Mouse (Mus musculus): Measurements from ENCODE around the gene Frat2. TPM values are rescaled to one million over a fixed set of nuclear protein-coding genes. Genes with fewer than 3 reads are reported as not detected.
"Not testable (repeated sequence)": the region's sequence is repeated elsewhere in the genome, so short reads cannot be mapped to it uniquely, and the experiment has no call there.

Frat2 gene
- polyA plus RNA-seq, 1 experiment from 2014 or later, result 7.1 TPM

DNA sequence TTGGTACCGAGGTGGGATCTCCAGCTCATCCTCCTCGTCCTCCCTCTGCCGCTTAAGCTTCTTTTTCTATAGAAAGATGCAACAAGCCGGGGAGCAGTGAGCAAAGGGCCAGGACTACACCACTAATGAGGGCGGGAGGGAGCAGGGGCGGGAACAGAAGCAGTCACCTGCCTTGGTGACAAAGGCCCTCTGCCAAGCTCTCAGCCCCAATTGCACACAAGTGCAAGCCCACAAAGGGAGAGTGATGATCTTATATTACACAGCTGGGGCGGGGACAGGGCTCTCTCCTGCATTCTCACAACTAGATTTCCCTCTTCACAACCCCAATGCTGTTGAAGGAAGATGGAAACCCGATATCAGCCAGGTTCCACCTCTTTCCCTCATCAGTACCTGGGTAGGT, 18.8 kb upstream of the Frat2 start:
- H3K4me3 ChIP-seq (replicated peaks), result no peak overlapping the region
- H3K9me3 ChIP-seq (replicated peaks), result no peaks in the 10 kb centered on the region
- H3K4me1 ChIP-seq, result no peaks in the 10 kb centered on the region
- no peaks in the 10 kb centered on the region for H3K27me3 ChIP-seq
- H3K9ac ChIP-seq, result no peak overlapping the region
- 88% methylated on average over 8 of the region's 8 CpGs for WGBS
- H3K36me3 ChIP-seq, result peaks cover 66% of the 10 kb centered on the region
- H3K4me2 ChIP-seq (replicated peaks), result no peak overlapping the region
- ATAC-seq (ENCODE audit: insufficient number of reproducible peaks, low FRiP score, low TSS enrichment, low read depth), result 0 out of 2 replicates have a peak, but pooled peaks have one; percentile 23
- no peak overlapping the region for H3K27ac ChIP-seq (replicated peaks)

DNA sequence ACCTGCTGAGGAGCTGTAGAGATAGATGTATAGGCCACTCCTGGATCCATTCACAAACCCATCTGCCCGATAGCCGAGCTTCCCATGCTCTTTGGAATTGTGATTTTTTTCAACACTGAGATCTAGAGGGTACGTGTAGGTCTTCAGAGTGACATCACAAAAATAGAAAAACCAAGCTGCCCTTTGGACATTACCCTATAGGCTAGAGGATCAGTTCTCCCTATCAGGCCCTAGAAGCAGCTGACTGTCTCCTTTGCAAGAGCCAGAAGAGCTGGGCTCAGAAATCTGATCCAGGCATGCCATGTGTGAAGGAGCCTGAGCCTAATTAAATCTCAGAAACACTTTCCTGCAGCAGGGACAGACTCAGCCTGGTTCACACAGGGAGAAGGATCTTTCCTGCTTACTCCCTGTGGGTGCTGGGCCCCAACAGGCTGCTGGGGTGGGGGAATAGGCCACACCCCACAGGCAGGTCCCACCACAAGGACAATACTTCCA, 9.9 kb upstream of the Frat2 start:
- H3K27ac ChIP-seq (replicated peaks), result no peak overlapping the region; the same call in 1 of the 2 replicates
- 76% methylated on average over 3 of the region's 3 CpGs for WGBS
- no peaks in the 10 kb centered on the region for H3K9me3 ChIP-seq (replicated peaks)
- H3K4me1 ChIP-seq, result peaks cover 12% of the 10 kb centered on the region; the same call in 1 of the 2 replicates
- H3K4me2 ChIP-seq (replicated peaks), result no peak overlapping the region
- H3K27me3 ChIP-seq, result no peaks in the 10 kb centered on the region
- peaks cover 24% of the 10 kb centered on the region for H3K36me3 ChIP-seq
- no peak overlapping the region for H3K4me3 ChIP-seq (replicated peaks)
- no peak for ATAC-seq (ENCODE audit: insufficient number of reproducible peaks, low FRiP score, low TSS enrichment, low read depth)
- H3K9ac ChIP-seq, result no peak overlapping the region

- ATAC-seq (ENCODE audit: insufficient number of reproducible peaks, low FRiP score, low TSS enrichment, low read depth), result no peak
- Histone ChIP-seq H3K4me3 (replicated peaks) (no peak overlapping the region), H3K27me3 (no peaks in the 10 kb centered on the region), H3K36me3 (peaks cover 18% of the 10 kb centered on the region), H3K9me3 (replicated peaks) (no peaks in the 10 kb centered on the region), H3K4me2 (replicated peaks) (no peak overlapping the region), H3K4me1 (peaks cover 12% of the 10 kb centered on the region; the same call in 1 of the 2 replicates), H3K27ac (replicated peaks) (no peak overlapping the region), H3K9ac (no peak overlapping the region)
- WGBS, result 64% methylated on average over 5 of the region's 5 CpGs
Measured at GRCm38 (mm10) chr19:41857086-41857762, 9.3 kb upstream of the Frat2 start.

DNA sequence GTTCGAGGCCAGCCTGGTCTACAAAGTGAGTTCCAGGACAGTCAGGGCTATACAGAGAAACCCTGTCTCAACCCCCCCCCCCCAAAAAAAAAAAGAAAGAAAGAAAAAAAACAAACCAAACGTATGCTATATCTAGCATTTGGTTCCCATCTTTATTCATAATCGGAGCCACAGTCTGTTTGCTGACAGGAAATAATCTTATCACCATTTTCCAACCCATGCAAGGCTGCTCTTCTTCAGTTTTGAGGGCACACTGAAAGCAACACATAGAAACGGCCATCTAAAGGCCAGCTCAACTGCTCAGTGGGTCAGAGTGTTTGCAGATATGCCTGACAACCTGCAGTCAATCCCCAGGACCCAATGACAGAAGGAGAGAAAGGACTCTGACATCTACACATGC, 4.5 kb upstream of the Frat2 start:
- no peak for ATAC-seq (ENCODE audit: insufficient number of reproducible peaks, low FRiP score, low TSS enrichment, low read depth)
- H3K27me3 ChIP-seq, result no peaks in the 10 kb centered on the region
- no peak overlapping the region for H3K4me3 ChIP-seq (replicated peaks)
- H3K36me3 ChIP-seq, result no peaks in the 10 kb centered on the region
- H3K9ac ChIP-seq, result no peak overlapping the region
- 76% methylated on average over 4 of the region's 4 CpGs for WGBS
- H3K4me1 ChIP-seq, result peaks cover 19% of the 10 kb centered on the region
- H3K9me3 ChIP-seq (replicated peaks), result no peaks in the 10 kb centered on the region
- no peak overlapping the region for H3K4me2 ChIP-seq (replicated peaks)
- H3K27ac ChIP-seq (replicated peaks), result no peak overlapping the region

DNA sequence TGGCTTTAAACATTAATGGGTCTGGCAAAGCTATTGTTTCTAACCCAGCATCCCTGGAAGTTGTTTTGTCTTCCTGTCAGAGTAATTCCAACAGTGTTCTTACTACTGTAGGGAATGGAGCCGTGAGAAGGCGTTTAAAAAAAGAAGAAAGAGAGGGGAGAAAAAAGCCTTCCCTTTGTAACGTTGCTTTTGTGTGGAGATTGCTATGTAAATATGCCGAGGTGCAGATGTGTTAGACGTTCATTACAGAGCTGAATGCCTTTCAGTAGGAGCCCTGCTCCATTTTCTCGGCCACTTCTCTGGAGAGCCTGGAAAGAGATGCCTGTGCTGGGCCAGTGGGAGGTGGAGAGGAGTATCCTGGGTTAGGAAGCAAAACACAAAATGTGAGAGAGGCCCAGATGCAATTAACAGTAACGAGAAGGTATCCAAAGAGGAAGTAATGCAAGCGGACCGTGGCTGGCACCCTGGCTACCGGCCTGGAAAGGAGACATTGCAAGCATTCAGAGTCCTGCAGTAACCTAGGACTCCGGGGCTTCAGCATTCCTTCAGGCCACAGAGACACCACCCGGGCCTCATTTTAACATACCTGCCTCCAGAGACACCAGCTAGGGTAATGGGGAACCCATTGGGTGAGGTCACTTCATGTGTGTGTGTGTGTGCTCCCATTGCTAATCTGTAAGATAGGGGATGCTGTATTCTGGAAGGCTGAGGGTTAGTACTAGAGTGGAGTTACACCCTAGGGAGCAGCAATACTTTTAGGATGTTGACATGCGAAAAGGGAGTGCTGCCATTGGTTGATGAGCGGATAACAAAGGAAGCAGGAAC, 3.0 kb upstream of the Frat2 start:
- no peak overlapping the region for H3K4me2 ChIP-seq (replicated peaks)
- 22% methylated on average over 14 of the region's 14 CpGs for WGBS

DNA sequence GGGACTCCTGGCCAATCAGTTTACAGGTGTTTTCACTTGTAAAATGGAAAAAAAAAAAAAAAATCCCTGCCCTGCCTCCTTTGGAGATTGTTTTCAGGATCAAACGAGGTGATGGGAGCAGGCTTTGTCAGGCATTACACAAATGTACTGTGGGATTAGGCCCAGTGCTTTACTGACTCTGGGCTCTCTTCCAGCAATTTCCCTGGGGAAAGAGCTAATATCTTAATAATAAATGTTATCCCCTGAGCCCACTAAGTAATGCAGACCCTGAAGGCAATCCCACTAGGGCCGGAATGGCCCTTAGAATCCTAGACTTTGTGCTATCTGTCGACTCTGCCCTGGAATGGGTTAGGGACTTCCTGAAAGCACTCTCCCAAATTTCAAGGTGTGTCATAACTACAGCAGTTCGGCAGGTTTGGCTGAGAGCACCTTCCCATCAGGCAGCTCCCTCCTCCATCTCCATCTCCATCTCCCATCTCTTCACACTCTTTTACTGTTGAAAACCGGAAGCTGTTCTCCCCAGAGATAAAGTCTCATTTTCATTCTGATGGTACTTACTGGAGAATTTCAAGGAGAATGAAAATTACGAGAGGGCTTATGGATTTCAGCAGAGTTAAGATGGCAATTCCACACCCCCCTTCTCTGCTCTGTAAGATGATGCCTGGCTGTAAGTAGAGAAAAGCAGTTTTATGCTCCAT, 2.2 kb upstream of the Frat2 start:
- Histone ChIP-seq H3K36me3 (no peaks in the 10 kb centered on the region), H3K4me3 (replicated peaks) (no peak overlapping the region), H3K4me1 (peaks cover 29% of the 10 kb centered on the region), H3K4me2 (replicated peaks) (no peak overlapping the region), H3K27me3 (0 out of 2 replicates have a peak, but pooled peaks cover 3% of the 10 kb centered on the region), H3K9ac (no peak overlapping the region), H3K27ac (replicated peaks) (peak overlapping the region; percentile 68), H3K9me3 (replicated peaks) (no peaks in the 10 kb centered on the region)
- 17% methylated on average over 6 of the region's 6 CpGs for WGBS
- no peak for ATAC-seq (ENCODE audit: insufficient number of reproducible peaks, low FRiP score, low TSS enrichment, low read depth)

More for the DNA sequence above, 3.0 kb upstream of the Frat2 start:
- H3K4me3 ChIP-seq (replicated peaks), result no peak overlapping the region
- no peaks in the 10 kb centered on the region for H3K27me3 ChIP-seq
- H3K9me3 ChIP-seq (replicated peaks), result no peaks in the 10 kb centered on the region
- peak overlapping the region; percentile 68 for H3K27ac ChIP-seq (replicated peaks)
- H3K9ac ChIP-seq, result no peak overlapping the region
- ATAC-seq (ENCODE audit: insufficient number of reproducible peaks, low FRiP score, low TSS enrichment, low read depth), result no peak
- H3K36me3 ChIP-seq, result no peaks in the 10 kb centered on the region
- peaks cover 28% of the 10 kb centered on the region for H3K4me1 ChIP-seq

- Histone ChIP-seq H3K4me2 (replicated peaks) (peak overlapping the region; percentile 98), H3K4me1 (peaks cover 29% of the 10 kb centered on the region), H3K27ac (replicated peaks) (peak overlapping the region; percentile 94), H3K9ac (peak overlapping the region; percentile 50), H3K4me3 (replicated peaks) (peak overlapping the region; percentile 72)
- H3K27me3 ChIP-seq; H3K36me3 ChIP-seq; H3K9me3 ChIP-seq (replicated peaks): not testable (repeated sequence)
- ATAC-seq (ENCODE audit: insufficient number of reproducible peaks, low FRiP score, low TSS enrichment, low read depth), result peak; percentile 26; the same call in 1 of the 2 replicates
- under 1% methylated on average over 40 of the region's 53 CpGs for whole genome bisulfite sequencing
Measured at GRCm38 (mm10) chr19:41847614-41847991, 329 bp downstream of the Frat2 start.

DNA sequence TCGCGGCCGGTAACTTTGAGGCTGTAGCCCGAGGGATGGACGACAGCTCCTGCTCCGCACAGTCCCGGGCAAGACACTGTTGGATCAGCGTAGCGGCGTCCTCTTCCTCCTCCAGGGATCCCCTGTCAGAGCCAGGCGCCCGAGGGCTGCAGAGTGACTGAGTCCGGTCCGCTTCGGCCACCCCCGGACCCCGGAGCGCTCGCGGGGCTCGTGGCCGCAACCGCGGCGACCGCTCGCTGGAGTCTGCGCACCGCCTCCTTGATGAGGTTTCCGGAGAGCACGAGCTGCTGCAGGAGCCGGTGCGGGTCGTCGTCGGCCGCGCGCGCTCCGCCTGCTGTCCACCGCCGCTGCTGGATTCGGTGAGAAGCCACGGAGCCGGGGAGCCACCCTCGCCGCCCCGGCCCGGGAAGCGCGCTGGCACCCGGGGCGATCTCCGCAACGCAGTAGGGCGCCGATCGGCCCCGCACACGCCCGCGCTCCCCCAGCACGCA, 796 bp downstream of the Frat2 start:
- no peaks in the 10 kb centered on the region for H3K36me3 ChIP-seq
- WGBS, result under 1% methylated on average over 64 of the region's 64 CpGs
- 0 out of 2 replicates have a peak, but pooled peaks cover 5% of the 10 kb centered on the region for H3K27me3 ChIP-seq
- H3K4me3 ChIP-seq (replicated peaks), result peak overlapping the region; percentile 72
- no peaks in the 10 kb centered on the region for H3K9me3 ChIP-seq (replicated peaks)
- H3K27ac ChIP-seq (replicated peaks), result peak overlapping the region; percentile 94
- peaks cover 29% of the 10 kb centered on the region for H3K4me1 ChIP-seq
- no peak for ATAC-seq (ENCODE audit: insufficient number of reproducible peaks, low FRiP score, low TSS enrichment, low read depth)
- H3K4me2 ChIP-seq (replicated peaks), result peak overlapping the region; percentile 98
- H3K9ac ChIP-seq, result peak overlapping the region; percentile 50

- H3K27me3 ChIP-seq, result 0 out of 2 replicates have a peak, but pooled peaks cover 5% of the 10 kb centered on the region
- ATAC-seq (ENCODE audit: insufficient number of reproducible peaks, low FRiP score, low TSS enrichment, low read depth), result no peak
- H3K9ac ChIP-seq, result peak overlapping the region; percentile 50
- H3K4me2 ChIP-seq (replicated peaks), result peak overlapping the region; percentile 98
- H3K4me3 ChIP-seq (replicated peaks), result peak overlapping the region; percentile 72
- WGBS, result 18% methylated on average over 21 of the region's 21 CpGs
- no peak overlapping the region for H3K27ac ChIP-seq (replicated peaks)
- H3K4me1 ChIP-seq, result peaks cover 29% of the 10 kb centered on the region
- H3K9me3 ChIP-seq (replicated peaks), result no peaks in the 10 kb centered on the region
- no peaks in the 10 kb centered on the region for H3K36me3 ChIP-seq
Measured at GRCm38 (mm10) chr19:41846366-41847090, 1.4 kb downstream of the Frat2 start.

- no peak overlapping the region for H3K4me3 ChIP-seq (replicated peaks)
- no peaks in the 10 kb centered on the region for H3K9me3 ChIP-seq (replicated peaks)
- WGBS, result 85% methylated on average over 6 of the region's 6 CpGs
- peaks cover 14% of the 10 kb centered on the region for H3K4me1 ChIP-seq
- no peak overlapping the region for H3K4me2 ChIP-seq (replicated peaks)
- H3K36me3 ChIP-seq, result no peaks in the 10 kb centered on the region
- H3K27me3 ChIP-seq, result 0 out of 2 replicates have a peak, but pooled peaks cover 5% of the 10 kb centered on the region
- no peak overlapping the region for H3K27ac ChIP-seq (replicated peaks)
- no peak overlapping the region for H3K9ac ChIP-seq
- ATAC-seq (ENCODE audit: insufficient number of reproducible peaks, low FRiP score, low TSS enrichment, low read depth), result no peak
Measured at GRCm38 (mm10) chr19:41844345-41844744, 3.6 kb downstream of the Frat2 start.

All from embryonic facial prominence, embryonic 15.5 days (tissue).